Mouse (Mus musculus): Measurements from ENCODE around the gene Mars2. TPM values are rescaled to one million over a fixed set of nuclear protein-coding genes. Genes with fewer than 3 reads are reported as not detected.

The Mars2 gene
- 1.6 and 1.9 TPM in 2 replicates for polyA plus RNA-seq (2012; rRNA removed)
- 2.1 and 2.2 TPM in 2 replicates for polyA plus RNA-seq (2014; fragmentation: Nextera tagmentation; extraction: Ambion mirVana)

- Histone ChIP-seq H3K4me1 (replicated peaks; ENCODE audit: control insufficient read depth in 2 of 2, insufficient read depth in 2 of 2, low read length in 1 of 2) (peaks cover 11 to 18% of the 10 kb centered on the region in 2 experiments), H3K27me3 (ENCODE audit: control insufficient read depth, insufficient read depth, low read length) (no peaks in the 10 kb centered on the region), H3K4me2 (ENCODE audit: low read depth) (peak within 1 kb of the TSS; percentile 100), H3K9ac (replicated peaks) (peak within 1 kb of the TSS; percentile 76), H3K36me3 (replicated peaks; ENCODE audit: control insufficient read depth, insufficient read depth, low read depth) (no peaks in the 10 kb centered on the region; the same call in 1 of the 2 replicates), H3K9me3 (ENCODE audit: control insufficient read depth, low read length) (no peaks in the 10 kb centered on the region), H3K27ac (peak within 1 kb of the TSS; percentile 58), H3K4me3 (ENCODE audit: insufficient read depth in 1 of 2, low read depth in 2 of 2, low read length in 2 of 2) (peak within 1 kb of the TSS; percentile 67 to 72)
- under 1% methylated on average over 82 of the region's 82 CpGs for WGBS (ENCODE audit: insufficient replicate concordance)
- no peak for TF ChIP-seq EP300 (IDR thresholded peaks at IDR 0.05; ENCODE audit: low read depth)
- TF ChIP-seq CTCF (IDR thresholded peaks at IDR 0.05; ENCODE audit: low read depth): peak; percentile 43
- DNase-seq (ENCODE audit: low read depth in 3 of 3, low spot score in 3 of 3): peak; percentile 86 to 88 (median 87)
- ATAC-seq (ENCODE audit: insufficient read depth): peak; percentile 98
Measured at GRCm38 (mm10) chr1:55236890-55237642, at the start of gene Mars2. Gene Mars2 (plus strand): TSS chr1:55237177.

- Histone ChIP-seq H3K27ac (no peak overlapping the region), H3K9me3 (ENCODE audit: control insufficient read depth, low read length) (no peaks in the 10 kb centered on the region), H3K4me2 (ENCODE audit: low read depth) (peak overlapping the region; percentile 32), H3K4me1 (replicated peaks; ENCODE audit: control insufficient read depth in 2 of 2, insufficient read depth in 2 of 2, low read length in 1 of 2) (peaks cover 0 to 6% of the 10 kb centered on the region in 2 experiments; a peak in 1 of 4 replicates), H3K4me3 (ENCODE audit: insufficient read depth in 1 of 2, low read depth in 2 of 2, low read length in 2 of 2) (no peak overlapping the region), H3K9ac (replicated peaks) (no peak overlapping the region), H3K36me3 (replicated peaks; ENCODE audit: control insufficient read depth, insufficient read depth, low read depth) (no peaks in the 10 kb centered on the region), H3K27me3 (ENCODE audit: control insufficient read depth, insufficient read depth, low read length) (no peaks in the 10 kb centered on the region)
- ATAC-seq (ENCODE audit: insufficient read depth) (no peak), DNase-seq (ENCODE audit: low read depth in 3 of 3, low spot score in 3 of 3) (no peak)
- TF ChIP-seq EP300 (IDR thresholded peaks at IDR 0.05; ENCODE audit: low read depth): no peak
- no peak for TF ChIP-seq CTCF (IDR thresholded peaks at IDR 0.05; ENCODE audit: low read depth)
- WGBS (ENCODE audit: insufficient replicate concordance): 23% methylated on average over 8 of the region's 8 CpGs
Measured at GRCm38 (mm10) chr1:55192015-55192414, 45.0 kb upstream of the Mars2 start.

DNA sequence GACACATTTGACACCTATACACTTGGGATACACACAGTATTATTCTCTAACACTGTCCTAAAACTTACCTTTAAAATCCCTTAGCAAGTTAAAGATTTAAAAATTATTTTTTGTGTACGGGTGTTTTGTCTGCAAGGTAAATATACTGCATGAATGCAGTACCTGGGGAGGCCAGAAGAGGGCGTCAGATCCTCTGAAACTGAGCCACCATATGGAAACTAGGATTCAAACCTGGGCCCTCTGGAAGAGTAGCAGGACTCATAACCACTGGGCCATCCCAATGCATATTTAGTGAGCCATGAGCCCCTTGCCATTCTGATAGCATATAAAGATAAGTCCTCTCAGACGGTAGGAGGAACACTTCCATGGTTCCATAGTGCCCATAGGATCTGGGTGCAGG is 44.2 kb upstream of the Mars2 start:
- 26% methylated on average over 3 of the region's 3 CpGs for WGBS (ENCODE audit: insufficient replicate concordance)
- H3K36me3 ChIP-seq (replicated peaks; ENCODE audit: control insufficient read depth, insufficient read depth, low read depth): no peaks in the 10 kb centered on the region
- no peak overlapping the region for H3K4me2 ChIP-seq (ENCODE audit: low read depth)
- no peaks in the 10 kb centered on the region for H3K9me3 ChIP-seq (ENCODE audit: control insufficient read depth, low read length)
- no peak overlapping the region for H3K4me3 ChIP-seq (ENCODE audit: insufficient read depth in 1 of 2, low read depth in 2 of 2, low read length in 2 of 2)
- DNase-seq (ENCODE audit: low read depth in 3 of 3, low spot score in 3 of 3) (no peak), ATAC-seq (ENCODE audit: insufficient read depth) (no peak)
- H3K4me1 ChIP-seq (replicated peaks; ENCODE audit: control insufficient read depth in 2 of 2, insufficient read depth in 2 of 2, low read length in 1 of 2): peaks cover 0 to 6% of the 10 kb centered on the region in 2 experiments; a peak in 1 of 4 replicates
- H3K9ac ChIP-seq (replicated peaks): no peak overlapping the region
- no peak overlapping the region for H3K27ac ChIP-seq
- no peaks in the 10 kb centered on the region for H3K27me3 ChIP-seq (ENCODE audit: control insufficient read depth, insufficient read depth, low read length)
- TF ChIP-seq EP300 (IDR thresholded peaks at IDR 0.05; ENCODE audit: low read depth): no peak
- peak; percentile 67 for TF ChIP-seq CTCF (IDR thresholded peaks at IDR 0.05; ENCODE audit: low read depth)

- DNase-seq (ENCODE audit: low read depth in 3 of 3, low spot score in 3 of 3) (no peak), ATAC-seq (ENCODE audit: insufficient read depth) (no peak)
- TF ChIP-seq EP300 (IDR thresholded peaks at IDR 0.05; ENCODE audit: low read depth) (no peak), CTCF (IDR thresholded peaks at IDR 0.05; ENCODE audit: low read depth) (no peak)
- Histone ChIP-seq H3K4me2 (ENCODE audit: low read depth) (no peak overlapping the region), H3K36me3 (replicated peaks; ENCODE audit: control insufficient read depth, insufficient read depth, low read depth) (no peaks in the 10 kb centered on the region), H3K27ac (no peak overlapping the region), H3K4me3 (ENCODE audit: insufficient read depth in 1 of 2, low read depth in 2 of 2, low read length in 2 of 2) (no peak overlapping the region), H3K9me3 (ENCODE audit: control insufficient read depth, low read length) (no peaks in the 10 kb centered on the region), H3K4me1 (replicated peaks; ENCODE audit: control insufficient read depth in 2 of 2, insufficient read depth in 2 of 2, low read length in 1 of 2) (peaks cover 3 to 6% of the 10 kb centered on the region in 2 experiments), H3K27me3 (ENCODE audit: control insufficient read depth, insufficient read depth, low read length) (no peaks in the 10 kb centered on the region), H3K9ac (replicated peaks) (no peak overlapping the region)
- 34% methylated on average over 2 of the region's 2 CpGs for WGBS (ENCODE audit: insufficient replicate concordance)
Measured at GRCm38 (mm10) chr1:55193316-55193715, 43.7 kb upstream of the Mars2 start.
